ENCODE assay signal across 19 mouse cellular contexts in genomic region chr13:98632306-98632942, GRCm38 (mm10). TPM values are rescaled to one million over a fixed set of nuclear protein-coding genes. Genes with fewer than 3 reads are reported as not detected.
A peak's percentile ranks its signal among the peaks of the same experiment; 100 is the strongest.
DNase-seq lines count a peak whose midpoint lies in the region; ATAC-seq and TF ChIP-seq lines count a peak whose summit lies in the region.
"Had no signal": no experiment of that assay in that cellular context is flagged by ENCODE, and none has a peak within 500 bp of the region (broad histone marks: within the 10 kb centered on the region; RNA-seq: fewer than 3 reads in every experiment).

No protein-coding gene starts in this region.

- H3K27me3 ChIP-seq in heart, adult 2 months (ENCODE audit: control insufficient read depth, insufficient read depth, low read length), result no peaks in the 10 kb centered on the region
- H3K27me3 ChIP-seq in myocyte (ENCODE audit: control insufficient read depth, insufficient read depth, insufficient read length), result no peaks in the 10 kb centered on the region
- H3K27me3 ChIP-seq in forebrain, postnatal 0 days (ENCODE audit: insufficient read depth, low read length), result no peaks in the 10 kb centered on the region
- H3K27me3 ChIP-seq: midbrain, embryonic 12.5 days had no signal

- TF ChIP-seq EP300 in heart, adult 2 months (IDR thresholded peaks at IDR 0.05; ENCODE audit: insufficient read depth, low read depth, low read length), result no peak

- no peak overlapping the region for H3K27ac ChIP-seq in heart, adult 2 months
- no peak overlapping the region for H3K27ac ChIP-seq in forebrain, postnatal 0 days (ENCODE audit: low read depth, low read length)
- H3K27ac ChIP-seq: liver, embryonic 14.5 days; midbrain, embryonic 12.5 days had no signal

- H3K9me3 ChIP-seq in forebrain, postnatal 0 days (ENCODE audit: low read length), result no peaks in the 10 kb centered on the region
- H3K9me3 ChIP-seq: midbrain, embryonic 12.5 days had no signal

- no peak for TF ChIP-seq POLR2A in heart, adult 2 months (IDR thresholded peaks at IDR 0.05; ENCODE audit: insufficient read depth, low read depth, low read length)
- TF ChIP-seq POLR2A in myocyte (IDR thresholded peaks at IDR 0.05; ENCODE audit: insufficient read length, low read depth), result no peak

- H3K9ac ChIP-seq in heart, adult 2 months (ENCODE audit: low read depth, low read length), result no peak overlapping the region
- no peak overlapping the region for H3K9ac ChIP-seq in forebrain, postnatal 0 days
- H3K9ac ChIP-seq: liver, embryonic 14.5 days; midbrain, embryonic 12.5 days had no signal

- intact Hi-C loops in heart, adult 2 months (cut with DNase I), result no loop called here
- intact Hi-C loops in left cerebral cortex, postnatal 36 days (cut with DNase I), result no loop called here

- no peaks in the 10 kb centered on the region for H3K36me3 ChIP-seq in heart, adult 2 months (ENCODE audit: control insufficient read depth, insufficient read depth, low read length)
- H3K36me3 ChIP-seq in myocyte (ENCODE audit: control insufficient read depth, insufficient read depth), result no peaks in the 10 kb centered on the region
- H3K36me3 ChIP-seq in forebrain, postnatal 0 days (ENCODE audit: insufficient read depth), result no peaks in the 10 kb centered on the region
- H3K36me3 ChIP-seq: midbrain, embryonic 12.5 days had no signal

- DNase-seq in heart, adult 18-20 months, result peak; percentile 18 to 38
- DNase-seq in heart, adult 2 months, result no peak
- DNase-seq in left cerebral cortex, postnatal 36 days (ENCODE audit: low spot score in 2 of 2), result peak; percentile 15 to 20
- no peak for DNase-seq in left cerebral cortex, adult 11 months (ENCODE audit: low spot score)
- DNase-seq in Muller cell, postnatal 12 days (ENCODE audit: inconsistent ontology term), result peak; percentile 24
- no peak for DNase-seq in forebrain, postnatal 0 days
- DNase-seq: adrenal gland, adult 8-10 months; cerebellum, adult 8-10 months; embryo, embryonic 11 days; left cerebral cortex, postnatal 4 days; lung, postnatal 36 days had no signal

- TF ChIP-seq CTCF in heart, adult 2 months (IDR thresholded peaks at IDR 0.05), result no peak
- no peak for TF ChIP-seq CTCF in forebrain, postnatal 0 days (IDR thresholded peaks at IDR 0.05; ENCODE audit: low read depth)

- H3K4me3 ChIP-seq in heart, adult 2 months, result no peak overlapping the region
- H3K4me3 ChIP-seq in myocyte, result no peak overlapping the region
- no peak overlapping the region for H3K4me3 ChIP-seq in forebrain, postnatal 0 days (ENCODE audit: low read depth, low read length)
- H3K4me3 ChIP-seq: erythroblast, embryonic 14.5 days; midbrain, embryonic 12.5 days had no signal

- WGBS in heart, adult 2 months, result 66% methylated on average over 9 of the region's 9 CpGs
- WGBS in forebrain, postnatal 0 days, result 84% methylated on average over 9 of the region's 9 CpGs

- no peak for ATAC-seq in inflammation-experienced regulatory T-cells, adult 6 months
- ATAC-seq in forebrain, postnatal 0 days, result no peak
- ATAC-seq: CD4-positive, CD25-positive, alpha-beta regulatory T cell, adult 4 months had no signal

- no peak overlapping the region for H3ac ChIP-seq in myocyte (ENCODE audit: control insufficient read depth, insufficient read length)

- H3K4me2 ChIP-seq in myocyte (ENCODE audit: low read depth), result peak overlapping the region; percentile 45
- no peak overlapping the region for H3K4me2 ChIP-seq in forebrain, postnatal 0 days (ENCODE audit: low read depth)
- H3K4me2 ChIP-seq: midbrain, embryonic 12.5 days had no signal

- H3K79me2 ChIP-seq in heart, adult 2 months (replicated peaks; ENCODE audit: control insufficient read depth, insufficient read depth, low read length), result no peaks in the 10 kb centered on the region
- no peaks in the 10 kb centered on the region for H3K79me2 ChIP-seq in myocyte (ENCODE audit: control insufficient read depth, insufficient read depth)

- H3K4me1 ChIP-seq in heart, adult 2 months (ENCODE audit: control insufficient read depth, insufficient read depth, low read length), result no peaks in the 10 kb centered on the region
- no peaks in the 10 kb centered on the region for H3K4me1 ChIP-seq in forebrain, postnatal 0 days (ENCODE audit: insufficient read depth)
- H3K4me1 ChIP-seq: midbrain, embryonic 12.5 days had no signal

TF ChIP-seq in myocyte, 11 proteins besides CTCF, POLR2A, EP300 and RAD21:
- TF ChIP-seq MAX (IDR thresholded peaks at IDR 0.05; ENCODE audit: low read depth) (no peak), MYOD1 (IDR thresholded peaks at IDR 0.05; ENCODE audit: control insufficient read depth in 1 of 3, insufficient read length in 2 of 3, low read depth in 2 of 3) (peak in 1 of 3 experiments; percentile 14)

RNA-seq across cellular contexts. Expression of gene Tmem174, which starts 4.8 kb away (rescaled TPM):
- not detected for total RNA-seq in heart, adult 18-20 months (2021)
- not detected for total RNA-seq in heart, adult 2 months (2021)
- polyA plus RNA-seq in heart, adult 2 months (2012; rRNA removed), result not detected in 2 replicates
- total RNA-seq in left cerebral cortex, postnatal 36 days (2021), result not detected
- polyA plus RNA-seq in myocyte (2012; fragmentation: generic; extraction: Trizol), result not detected
- polyA plus RNA-seq in inflammation-experienced regulatory T-cells, adult 6 months (2017; shearing (Covaris generic)), result not detected
- total RNA-seq in forebrain, postnatal 0 days (2014; rRNA removed), result 0.10 TPM in 1 of 2 replicates, not detected in the other
- polyA plus RNA-seq in forebrain, postnatal 0 days (2015; fragmentation: Nextera tagmentation; extraction: Ambion mirVana), result not detected in 2 replicates
- total RNA-seq: adrenal gland, adult 8-10 months; heart, postnatal 25 days; left cerebral cortex, postnatal 4 days had no signal
- polyA plus RNA-seq: CD4-positive, CD25-positive, alpha-beta regulatory T cell, adult 4 months; erythroblast, embryonic 14.5 days; liver, embryonic 14.5 days; midbrain, embryonic 12.5 days; thymus, postnatal 0 days had no signal

Comparison
In these comparisons a context has a peak if more than half of its experiments do, and no peak if none do; other contexts are left out.
1. DNase-seq: peak in heart, adult 18-20 months (2 of 2), left cerebral cortex, postnatal 36 days (2 of 2) and Muller cell, postnatal 12 days (single experiment); none in heart, adult 2 months (0 of 2), left cerebral cortex, adult 11 months (single experiment) and forebrain, postnatal 0 days (single experiment).